Mouse (Mus musculus): ENCODE results near the gene Duoxa1. TPM values are rescaled to one million over a fixed set of nuclear protein-coding genes. Genes with fewer than 3 reads are reported as not detected.

The Duoxa1 gene
- polyA plus RNA-seq, 1 experiment = 0.28 TPM

DNA sequence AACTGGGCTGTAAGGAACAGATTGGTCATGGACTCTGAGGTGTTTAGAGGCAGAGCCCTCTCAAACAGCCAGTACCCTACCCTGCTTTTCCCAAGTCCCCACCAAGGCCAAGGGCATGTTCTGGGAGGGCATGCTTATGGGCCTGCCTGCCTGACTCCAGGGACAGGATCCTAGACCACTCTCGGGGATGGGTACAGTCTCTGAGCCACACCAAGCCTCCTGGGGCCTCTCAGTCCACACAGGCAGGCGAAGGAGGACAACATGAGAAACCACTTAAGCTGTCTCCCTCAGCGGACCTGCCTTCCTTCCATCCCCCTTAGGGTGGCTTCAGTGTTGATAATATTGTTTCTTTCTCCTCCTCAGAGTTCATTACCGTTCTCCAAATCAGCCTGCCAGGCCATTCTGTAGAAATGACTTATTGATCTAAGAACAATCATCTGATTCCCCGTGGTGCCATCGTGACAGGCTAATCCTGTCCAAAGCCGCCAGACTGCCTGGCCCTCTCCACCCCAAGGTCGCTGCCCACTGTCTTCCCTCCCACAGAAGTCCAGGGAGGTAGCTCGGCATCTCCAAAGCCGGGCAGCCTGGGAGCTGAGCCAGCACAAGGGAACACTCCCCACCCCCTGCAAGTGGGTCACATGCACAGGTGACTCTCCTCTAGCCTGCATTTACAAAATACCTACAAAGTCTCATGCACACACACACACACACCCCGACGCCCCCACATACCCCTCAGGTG, 40.8 kb upstream of the Duoxa1 start:
- peak; percentile 72 for DNase-seq
- Histone ChIP-seq H3K4me1 (ENCODE audit: control insufficient read depth, insufficient read depth, low read length) (peaks cover 6% of the 10 kb centered on the region), H3K27me3 (replicated peaks; ENCODE audit: control insufficient read depth, insufficient read depth, low read length) (no peaks in the 10 kb centered on the region), H3K4me3 (ENCODE audit: insufficient read depth, low read depth, low read length) (no peak overlapping the region), H3K27ac (ENCODE audit: insufficient read depth, low read depth, low read length) (no peak overlapping the region), H3K36me3 (ENCODE audit: control insufficient read depth, insufficient read depth, low read length) (no peaks in the 10 kb centered on the region)
- TF ChIP-seq CTCF (conservative IDR thresholded peaks at IDR 0.05; ENCODE audit: insufficient read depth, insufficient read length, low read depth, low read length) (no peak), POLR2A (IDR thresholded peaks at IDR 0.05; ENCODE audit: low read depth, low read length) (no peak)
- WGBS = 50% methylated on average over 12 of the region's 12 CpGs

GRCm38 (mm10) chr2:122353765-122354164, 40.2 kb upstream of the Duoxa1 start:
- no peak overlapping the region for H3K4me3 ChIP-seq (ENCODE audit: insufficient read depth, low read depth, low read length)
- peaks cover 10% of the 10 kb centered on the region for H3K4me1 ChIP-seq (ENCODE audit: control insufficient read depth, insufficient read depth, low read length)
- no peaks in the 10 kb centered on the region for H3K36me3 ChIP-seq (ENCODE audit: control insufficient read depth, insufficient read depth, low read length)
- DNase-seq = no peak
- no peak for TF ChIP-seq CTCF (conservative IDR thresholded peaks at IDR 0.05; ENCODE audit: insufficient read depth, insufficient read length, low read depth, low read length)
- no peak for TF ChIP-seq POLR2A (IDR thresholded peaks at IDR 0.05; ENCODE audit: low read depth, low read length)
- WGBS = 94% methylated on average over 8 of the region's 8 CpGs
- no peaks in the 10 kb centered on the region for H3K27me3 ChIP-seq (replicated peaks; ENCODE audit: control insufficient read depth, insufficient read depth, low read length)
- no peak overlapping the region for H3K27ac ChIP-seq (ENCODE audit: insufficient read depth, low read depth, low read length)

DNA sequence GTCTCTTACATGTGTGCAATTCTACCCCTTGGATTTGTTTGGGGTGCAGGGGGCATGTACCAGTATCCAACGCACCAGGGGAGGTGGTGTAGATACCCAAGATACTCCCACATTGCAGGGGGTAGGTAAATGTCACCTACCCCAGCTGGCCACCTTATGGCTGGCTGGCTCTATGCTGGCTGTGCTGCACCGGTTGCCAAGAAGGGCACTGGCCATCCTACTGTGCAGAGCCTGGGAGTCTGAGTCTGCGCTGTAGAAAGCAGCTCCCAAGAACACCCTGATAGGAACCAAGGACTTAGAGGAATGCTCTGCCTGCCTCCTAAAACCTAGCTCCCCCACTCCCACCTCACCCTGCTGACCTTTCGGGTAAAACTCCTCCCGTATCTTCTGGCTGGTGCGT, 39.5 kb upstream of the Duoxa1 start:
- Histone ChIP-seq H3K27me3 (replicated peaks; ENCODE audit: control insufficient read depth, insufficient read depth, low read length) (no peaks in the 10 kb centered on the region), H3K4me1 (ENCODE audit: control insufficient read depth, insufficient read depth, low read length) (peaks cover 15% of the 10 kb centered on the region), H3K36me3 (ENCODE audit: control insufficient read depth, insufficient read depth, low read length) (no peaks in the 10 kb centered on the region), H3K4me3 (ENCODE audit: insufficient read depth, low read depth, low read length) (no peak overlapping the region), H3K27ac (ENCODE audit: insufficient read depth, low read depth, low read length) (no peak overlapping the region)
- DNase-seq = no peak
- WGBS = 86% methylated on average over 6 of the region's 6 CpGs
- TF ChIP-seq CTCF (conservative IDR thresholded peaks at IDR 0.05; ENCODE audit: insufficient read depth, insufficient read length, low read depth, low read length) (no peak), POLR2A (IDR thresholded peaks at IDR 0.05; ENCODE audit: low read depth, low read length) (no peak)

DNA sequence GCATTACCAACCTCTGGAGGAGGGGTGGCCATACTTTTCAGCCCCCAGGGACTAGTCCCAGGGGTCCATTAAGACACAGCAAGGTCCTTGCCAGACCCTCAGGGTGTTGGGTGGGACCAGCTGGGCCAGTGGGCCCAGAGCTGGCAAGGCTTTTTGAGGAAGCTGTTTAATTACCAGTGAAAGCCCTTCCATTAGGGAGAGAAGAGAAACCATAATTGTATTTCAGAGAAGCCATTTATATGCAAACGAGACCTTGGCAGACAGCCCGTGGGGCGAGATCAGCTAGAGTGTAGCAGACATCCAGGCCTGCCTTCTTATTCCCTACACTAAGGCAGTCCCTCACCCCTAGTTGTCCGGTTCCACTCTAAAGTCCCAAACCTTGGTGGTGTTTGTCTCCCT, 38.4 kb upstream of the Duoxa1 start:
- no peaks in the 10 kb centered on the region for H3K27me3 ChIP-seq (replicated peaks; ENCODE audit: control insufficient read depth, insufficient read depth, low read length)
- H3K4me3 ChIP-seq (ENCODE audit: insufficient read depth, low read depth, low read length) = no peak overlapping the region
- WGBS = 65% methylated on average over 4 of the region's 4 CpGs
- H3K27ac ChIP-seq (ENCODE audit: insufficient read depth, low read depth, low read length) = peak overlapping the region; percentile 72
- TF ChIP-seq POLR2A (IDR thresholded peaks at IDR 0.05; ENCODE audit: low read depth, low read length) = no peak
- peaks cover 15% of the 10 kb centered on the region for H3K4me1 ChIP-seq (ENCODE audit: control insufficient read depth, insufficient read depth, low read length)
- H3K36me3 ChIP-seq (ENCODE audit: control insufficient read depth, insufficient read depth, low read length) = no peaks in the 10 kb centered on the region
- DNase-seq = peak; percentile 66

DNA sequence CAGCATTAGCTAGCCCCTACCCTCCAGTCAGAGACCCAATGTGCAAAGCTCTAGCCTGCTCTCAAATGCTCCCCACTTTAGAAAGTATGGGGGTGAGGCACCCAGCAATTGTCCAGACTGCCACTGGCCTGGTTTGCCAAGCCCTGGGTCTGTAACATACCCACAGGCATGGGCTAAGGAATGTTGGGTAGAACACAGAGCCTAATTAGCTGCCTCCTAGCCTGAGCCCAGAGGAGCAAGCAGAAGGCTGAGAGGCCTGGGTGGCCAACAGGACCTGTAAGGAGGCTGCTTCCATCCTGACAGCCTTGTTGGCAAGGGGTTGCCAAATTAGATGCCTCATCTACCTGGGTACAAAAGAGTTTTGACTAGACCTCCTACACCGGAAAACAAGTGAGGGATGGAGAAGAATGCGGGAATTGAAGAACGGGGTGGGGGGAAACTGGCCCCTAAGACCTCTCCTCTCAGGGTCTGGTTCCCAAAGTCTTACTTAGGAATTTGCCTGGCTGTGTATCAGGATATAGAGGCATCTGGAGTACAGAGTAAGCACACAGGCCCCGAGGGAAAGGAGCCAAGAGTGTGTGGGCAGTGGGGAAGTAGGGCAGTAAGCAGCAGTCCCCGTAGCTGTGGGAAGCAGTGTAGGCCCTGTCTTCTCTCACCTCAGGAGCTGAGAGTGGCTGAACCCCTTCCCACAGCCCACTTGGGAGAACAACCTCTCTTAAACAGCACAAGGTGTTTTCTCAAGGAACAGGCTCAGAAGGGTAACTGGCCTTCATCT, 37.8 kb upstream of the Duoxa1 start:
- TF ChIP-seq POLR2A (IDR thresholded peaks at IDR 0.05; ENCODE audit: low read depth, low read length) (no peak), CTCF (conservative IDR thresholded peaks at IDR 0.05; ENCODE audit: insufficient read depth, insufficient read length, low read depth, low read length) (no peak)
- Histone ChIP-seq H3K4me3 (ENCODE audit: insufficient read depth, low read depth, low read length) (no peak overlapping the region), H3K4me1 (ENCODE audit: control insufficient read depth, insufficient read depth, low read length) (peaks cover 15% of the 10 kb centered on the region)

DNA sequence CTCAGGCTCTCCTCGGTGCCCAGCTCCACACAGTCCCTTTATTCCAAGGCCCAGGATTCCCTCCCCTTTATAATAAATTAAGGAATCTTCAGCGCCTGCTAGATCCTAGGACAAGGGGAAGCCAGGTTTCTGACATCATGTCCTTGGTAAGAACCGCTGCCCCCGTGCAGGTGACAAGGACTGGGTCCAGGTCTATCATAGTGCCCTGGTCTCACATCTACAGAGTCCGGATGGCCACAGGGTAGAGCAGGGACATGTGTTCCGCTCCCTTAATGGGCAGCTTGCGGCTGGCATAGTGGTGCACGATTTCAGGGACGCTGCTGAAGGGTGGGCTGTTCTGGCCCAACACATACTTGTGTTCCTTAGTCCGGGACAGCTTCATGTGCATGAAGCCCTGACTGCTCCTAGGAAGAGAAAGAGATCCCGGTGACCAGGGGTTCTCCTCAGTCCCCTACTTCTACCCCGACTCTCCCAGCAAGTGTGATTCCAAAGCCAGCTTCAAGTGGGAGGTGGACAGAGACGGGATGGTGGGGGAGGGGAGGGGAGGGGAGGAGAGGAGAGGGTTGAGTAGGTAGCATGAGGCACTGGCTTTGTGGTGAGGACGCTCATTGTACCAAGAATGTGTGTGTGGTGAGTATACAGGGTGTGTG, 35.7 kb upstream of the Duoxa1 start:
- no peaks in the 10 kb centered on the region for H3K27me3 ChIP-seq (replicated peaks; ENCODE audit: control insufficient read depth, insufficient read depth, low read length)
- no peak for DNase-seq
- WGBS = 27% methylated on average over 14 of the region's 14 CpGs
- peak overlapping the region; percentile 80 for H3K4me3 ChIP-seq (ENCODE audit: insufficient read depth, low read depth, low read length)
- H3K4me1 ChIP-seq (ENCODE audit: control insufficient read depth, insufficient read depth, low read length) = peaks cover 14% of the 10 kb centered on the region
- no peaks in the 10 kb centered on the region for H3K36me3 ChIP-seq (ENCODE audit: control insufficient read depth, insufficient read depth, low read length)
- no peak overlapping the region for H3K27ac ChIP-seq (ENCODE audit: insufficient read depth, low read depth, low read length)
- TF ChIP-seq POLR2A (IDR thresholded peaks at IDR 0.05; ENCODE audit: low read depth, low read length) (no peak), CTCF (conservative IDR thresholded peaks at IDR 0.05; ENCODE audit: insufficient read depth, insufficient read length, low read depth, low read length) (no peak)

More for the DNA sequence above, 37.8 kb upstream of the Duoxa1 start:
- no peaks in the 10 kb centered on the region for H3K36me3 ChIP-seq (ENCODE audit: control insufficient read depth, insufficient read depth, low read length)
- H3K27me3 ChIP-seq (replicated peaks; ENCODE audit: control insufficient read depth, insufficient read depth, low read length) = no peaks in the 10 kb centered on the region
- 72% methylated on average over 5 of the region's 5 CpGs for WGBS
- no peak overlapping the region; the same call in 1 of the 2 replicates for H3K27ac ChIP-seq (ENCODE audit: insufficient read depth, low read depth, low read length)
- DNase-seq = no peak
